Mouse (Mus musculus) heart, embryonic 12.5 days (tissue): ENCODE data around the gene Otop3. TPM values are rescaled to one million over a fixed set of nuclear protein-coding genes. Genes with fewer than 3 reads are reported as not detected.

Experiments used
- ATAC-seq: fragments of 200-750 bp; cut with Nextera tagmentation; 2 replicates; pipeline ENCODE4 v1.8.0; 2017; ENCODE audit warnings: moderate TSS enrichment, moderate library complexity; ENCODE audit not compliant: insufficient number of reproducible peaks, low FRiP score
- H3K27ac ChIP-seq: fragments of 300-500 bp; sonication (generic); 2 replicates; pipeline ENCODE4 v1.5.1; 2016; ENCODE audit warnings: mild to moderate bottlenecking, moderate library complexity; ENCODE audit not compliant: poor library complexity, severe bottlenecking
- H3K27me3 ChIP-seq: fragments of 300-500 bp; sonication (generic); replicated peaks from 2 replicates; pipeline ENCODE4 v1.6.1; 2016; ENCODE audit warnings: mild to moderate bottlenecking, moderate library complexity
- H3K36me3 ChIP-seq: fragments of 300-500 bp; sonication (generic); 2 replicates; pipeline ENCODE4 v1.6.1; 2016; ENCODE audit warnings: mild to moderate bottlenecking, moderate library complexity
- H3K4me1 ChIP-seq: fragments of 300-500 bp; sonication (generic); replicated peaks from 2 replicates; pipeline ENCODE4 v1.6.1; 2016; ENCODE audit warnings: mild to moderate bottlenecking
- H3K4me2 ChIP-seq: fragments of 300-500 bp; sonication (generic); 2 replicates; pipeline ENCODE4 v1.6.1; 2016; ENCODE audit warnings: mild to moderate bottlenecking, moderate library complexity
- H3K4me3 ChIP-seq: fragments of 300-500 bp; sonication (generic); 2 replicates; pipeline ENCODE4 v1.5.1; 2016; ENCODE audit warnings: mild to moderate bottlenecking
- H3K9ac ChIP-seq: fragments of 300-500 bp; sonication (generic); 2 replicates; pipeline ENCODE4 v1.6.1; 2016; ENCODE audit warnings: mild to moderate bottlenecking, moderate library complexity
- H3K9me3 ChIP-seq: fragments of 300-500 bp; sonication (generic); replicated peaks from 2 replicates; pipeline ENCODE4 v1.6.1; 2016; ENCODE audit warnings: mild to moderate bottlenecking, moderate library complexity
- WGBS: fragments of 180-500 bp; shearing (Covaris S2); methylation state at CpG from one replicate; pipeline ENCODE4 v1.1.7; 2016; 5-methylcytosine and 5-hydroxymethylcytosine counted together
- polyA plus RNA-seq: library from polyadenylated mRNA; unstranded; fragments of >200 nt; fragmentation: Nextera tagmentation; extraction: Ambion mirVana; gene quantifications from 2 replicates; pipeline ENCODE4 v1.2.1, GENCODE M21; 2016

Gene Otop3
- polyA plus RNA-seq, 1 experiment from 2014 or later, result not detected

- Histone ChIP-seq H3K36me3 (no peaks in the 10 kb centered on the region), H3K27me3 (peaks cover 100% of the 10 kb centered on the region), H3K9ac (no peak overlapping the region), H3K4me2 (no peak overlapping the region), H3K4me1 (peaks cover 23% of the 10 kb centered on the region), H3K27ac (no peak overlapping the region), H3K4me3 (no peak overlapping the region), H3K9me3 (no peaks in the 10 kb centered on the region)
- ATAC-seq, result no peak
- WGBS, result 8% methylated on average over 18 of the region's 18 CpGs
These were observed 14.7 kb upstream of the Otop3 start for GRCm38 (mm10) chr11:115319704-115320383.

- H3K9ac ChIP-seq, result no peak within 1 kb of the TSS
- 5% methylated on average over 35 of the region's 35 CpGs for WGBS
- no peaks in the 10 kb centered on the region for H3K36me3 ChIP-seq
- H3K27me3 ChIP-seq, result peaks cover 97% of the 10 kb centered on the region
- no peak within 1 kb of the TSS for H3K27ac ChIP-seq
- no peaks in the 10 kb centered on the region for H3K9me3 ChIP-seq
- H3K4me3 ChIP-seq, result peak within 1 kb of the TSS; percentile 23
- H3K4me2 ChIP-seq, result peak within 1 kb of the TSS; percentile 27
- peaks cover 23% of the 10 kb centered on the region for H3K4me1 ChIP-seq
- ATAC-seq, result no peak
These were observed 12.4 kb upstream of the Otop3 start, which contains the start of gene Ush1g for GRCm38 (mm10) chr11:115321906-115322693. TSS of gene Ush1g (minus strand) at chr11:115322041.

GRCm38 (mm10) chr11:115323354-115323753 lies 11.2 kb upstream of the Otop3 start:
- no peak overlapping the region for H3K27ac ChIP-seq
- H3K9me3 ChIP-seq, result no peaks in the 10 kb centered on the region
- peaks cover 17% of the 10 kb centered on the region for H3K4me1 ChIP-seq
- ATAC-seq, result no peak
- H3K4me3 ChIP-seq, result no peak overlapping the region
- peaks cover 95% of the 10 kb centered on the region for H3K27me3 ChIP-seq
- WGBS, result 14% methylated on average over 32 of the region's 32 CpGs
- no peak overlapping the region for H3K9ac ChIP-seq
- no peak overlapping the region for H3K4me2 ChIP-seq
- H3K36me3 ChIP-seq, result no peaks in the 10 kb centered on the region

GRCm38 (mm10) chr11:115326730-115327129 lies 7.8 kb upstream of the Otop3 start:
- Histone ChIP-seq H3K4me3 (no peak overlapping the region), H3K9me3 (no peaks in the 10 kb centered on the region), H3K27me3 (peaks cover 92% of the 10 kb centered on the region), H3K4me2 (no peak overlapping the region), H3K36me3 (no peaks in the 10 kb centered on the region), H3K4me1 (peaks cover 2% of the 10 kb centered on the region), H3K9ac (no peak overlapping the region), H3K27ac (no peak overlapping the region)
- ATAC-seq, result no peak
- 69% methylated on average over 7 of the region's 7 CpGs for WGBS

- Histone ChIP-seq H3K4me3 (no peak overlapping the region), H3K36me3 (no peaks in the 10 kb centered on the region), H3K4me1 (no peaks in the 10 kb centered on the region), H3K9ac (no peak overlapping the region), H3K9me3 (no peaks in the 10 kb centered on the region), H3K4me2 (no peak overlapping the region), H3K27me3 (peaks cover 91% of the 10 kb centered on the region), H3K27ac (no peak overlapping the region)
- WGBS, result 65% methylated on average over 15 of the region's 15 CpGs
- no peak for ATAC-seq
These were observed 5.2 kb upstream of the Otop3 start for GRCm38 (mm10) chr11:115329339-115329738.

GRCm38 (mm10) chr11:115335223-115335622 lies 692 bp downstream of the Otop3 start:
- no peak for ATAC-seq
- Histone ChIP-seq H3K9ac (no peak overlapping the region), H3K4me3 (no peak overlapping the region), H3K9me3 (no peaks in the 10 kb centered on the region), H3K36me3 (no peaks in the 10 kb centered on the region), H3K4me1 (0 out of 2 replicates have a peak, but pooled peaks cover 5% of the 10 kb centered on the region), H3K27ac (no peak overlapping the region), H3K4me2 (no peak overlapping the region), H3K27me3 (peaks cover 92% of the 10 kb centered on the region)
- 47% methylated on average over 12 of the region's 12 CpGs for WGBS

GRCm38 (mm10) chr11:115336115-115336514 lies 1.6 kb downstream of the Otop3 start:
- peaks cover 95% of the 10 kb centered on the region for H3K27me3 ChIP-seq
- no peaks in the 10 kb centered on the region for H3K9me3 ChIP-seq
- no peak overlapping the region for H3K4me2 ChIP-seq
- ATAC-seq, result no peak
- 17% methylated on average over 6 of the region's 6 CpGs for WGBS
- H3K4me1 ChIP-seq, result 0 out of 2 replicates have a peak, but pooled peaks cover 5% of the 10 kb centered on the region
- H3K27ac ChIP-seq, result no peak overlapping the region
- no peak overlapping the region for H3K9ac ChIP-seq
- H3K4me3 ChIP-seq, result no peak overlapping the region
- H3K36me3 ChIP-seq, result no peaks in the 10 kb centered on the region

GRCm38 (mm10) chr11:115337350-115337749 lies 2.8 kb downstream of the Otop3 start:
- Histone ChIP-seq H3K36me3 (no peaks in the 10 kb centered on the region), H3K4me3 (no peak overlapping the region), H3K4me2 (no peak overlapping the region), H3K27me3 (peaks cover 95% of the 10 kb centered on the region), H3K4me1 (0 out of 2 replicates have a peak, but pooled peaks cover 5% of the 10 kb centered on the region), H3K9ac (no peak overlapping the region), H3K27ac (no peak overlapping the region), H3K9me3 (no peaks in the 10 kb centered on the region)
- WGBS, result 45% methylated on average over 3 of the region's 3 CpGs
- no peak for ATAC-seq

- Histone ChIP-seq H3K4me1 (0 out of 2 replicates have a peak, but pooled peaks cover 5% of the 10 kb centered on the region), H3K36me3 (no peaks in the 10 kb centered on the region), H3K27ac (no peak overlapping the region), H3K4me3 (no peak overlapping the region), H3K4me2 (no peak overlapping the region), H3K27me3 (peaks cover 95% of the 10 kb centered on the region), H3K9ac (no peak overlapping the region), H3K9me3 (no peaks in the 10 kb centered on the region)
- 54% methylated on average over 1 of the region's 1 CpGs for WGBS
- ATAC-seq, result no peak
These were observed 3.3 kb downstream of the Otop3 start for GRCm38 (mm10) chr11:115337826-115338225.

- no peak overlapping the region for H3K9ac ChIP-seq
- 65% methylated on average over 2 of the region's 2 CpGs for WGBS
- H3K27ac ChIP-seq, result no peak overlapping the region
- no peak for ATAC-seq
- no peaks in the 10 kb centered on the region for H3K9me3 ChIP-seq
- H3K4me2 ChIP-seq, result no peak overlapping the region
- no peaks in the 10 kb centered on the region for H3K4me1 ChIP-seq
- H3K27me3 ChIP-seq, result peaks cover 93% of the 10 kb centered on the region
- H3K4me3 ChIP-seq, result no peak overlapping the region
- no peaks in the 10 kb centered on the region for H3K36me3 ChIP-seq
These were observed 6.7 kb downstream of the Otop3 start for GRCm38 (mm10) chr11:115341246-115341645.

GRCm38 (mm10) chr11:115341866-115342265 lies 7.3 kb downstream of the Otop3 start:
- Histone ChIP-seq H3K36me3 (no peaks in the 10 kb centered on the region), H3K4me2 (no peak overlapping the region), H3K27me3 (peaks cover 93% of the 10 kb centered on the region), H3K4me3 (no peak overlapping the region), H3K9ac (no peak overlapping the region), H3K9me3 (no peaks in the 10 kb centered on the region), H3K27ac (no peak overlapping the region), H3K4me1 (no peaks in the 10 kb centered on the region)
- 62% methylated on average over 6 of the region's 6 CpGs for WGBS
- no peak for ATAC-seq
